Comparison of ENCODE assay signal across 21 mouse cellular contexts in the genomic region with DNA sequence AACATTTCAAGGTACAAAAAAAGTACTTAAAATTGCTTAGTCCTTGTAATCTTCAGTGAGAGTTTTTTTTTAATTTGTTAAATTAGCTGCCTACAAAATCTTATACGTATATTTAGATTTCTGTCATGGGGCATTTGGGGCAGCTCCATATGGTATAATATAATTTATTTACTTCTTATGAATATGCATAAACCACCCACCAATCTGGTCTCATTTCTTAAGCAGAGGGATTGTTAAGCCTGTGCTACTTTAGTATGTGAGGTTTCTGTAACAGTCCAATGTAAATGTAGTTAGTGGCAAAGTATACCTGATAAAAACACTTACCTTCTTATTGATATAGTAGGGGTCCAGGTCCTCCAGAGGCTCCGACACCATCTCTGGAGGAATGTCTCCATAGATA.
DNase-seq lines count a peak whose midpoint lies in the region; ATAC-seq and TF ChIP-seq lines count a peak whose summit lies in the region.
"Had no signal": no experiment of that assay in that cellular context is flagged by ENCODE, and none has a peak within 500 bp of the region (broad histone marks: within the 10 kb centered on the region; RNA-seq: fewer than 3 reads in every experiment).

No protein-coding gene starts in this region.

- DNase-seq in forebrain, postnatal 0 days, result no peak
- DNase-seq in brain, adult 2 months (ENCODE audit: low read depth, low spot score), result peak; percentile 28
- DNase-seq in telencephalon, adult 2 months (ENCODE audit: low read depth, low spot score), result peak; percentile 24
- DNase-seq in lung, postnatal 4 days, result no peak
- DNase-seq: adrenal gland, postnatal 10 days; adrenal gland, postnatal 36 days; cerebellum, adult 11-12 months; cerebellum, adult 8-10 months; cerebellum, postnatal 10 days; cerebellum, postnatal 36 days; gastrocnemius, adult 2 months; gastrocnemius, postnatal 14 days; heart, adult 11 months had no signal

- 95% methylated on average over 2 of the region's 2 CpGs for WGBS in forebrain, embryonic 13.5 days
- 94% methylated on average over 2 of the region's 2 CpGs for WGBS in forebrain, embryonic 12.5 days
- 76% methylated on average over 2 of the region's 2 CpGs for WGBS in forebrain, embryonic 16.5 days
- 70% methylated on average over 2 of the region's 2 CpGs for WGBS in forebrain, postnatal 0 days

- H3K4me3 ChIP-seq in forebrain, embryonic 13.5 days, result no peak overlapping the region
- no peak overlapping the region for H3K4me3 ChIP-seq in forebrain, embryonic 12.5 days (replicated peaks)
- no peak overlapping the region for H3K4me3 ChIP-seq in forebrain, embryonic 16.5 days (replicated peaks; ENCODE audit: low read length)
- no peak overlapping the region for H3K4me3 ChIP-seq in forebrain, postnatal 0 days (ENCODE audit: low read depth, low read length)
- H3K4me3 ChIP-seq: gastrocnemius, adult 2 months; hindbrain, embryonic 12.5 days; hindbrain, embryonic 15.5 days had no signal

- H3K36me3 ChIP-seq in forebrain, embryonic 13.5 days (ENCODE audit: poor library complexity, severe bottlenecking), result no peaks in the 10 kb centered on the region
- no peaks in the 10 kb centered on the region for H3K36me3 ChIP-seq in forebrain, embryonic 12.5 days (replicated peaks)
- no peaks in the 10 kb centered on the region for H3K36me3 ChIP-seq in forebrain, embryonic 16.5 days (ENCODE audit: control insufficient read depth, insufficient read depth)
- no peaks in the 10 kb centered on the region for H3K36me3 ChIP-seq in forebrain, postnatal 0 days (ENCODE audit: insufficient read depth)
- H3K36me3 ChIP-seq: hindbrain, embryonic 12.5 days; hindbrain, embryonic 15.5 days had no signal

- no peaks in the 10 kb centered on the region for H3K4me1 ChIP-seq in forebrain, embryonic 13.5 days
- H3K4me1 ChIP-seq in forebrain, embryonic 12.5 days, result no peaks in the 10 kb centered on the region
- H3K4me1 ChIP-seq in forebrain, embryonic 16.5 days (replicated peaks; ENCODE audit: control insufficient read depth, insufficient read depth, low read length), result no peaks in the 10 kb centered on the region
- H3K4me1 ChIP-seq in forebrain, postnatal 0 days (ENCODE audit: insufficient read depth), result no peaks in the 10 kb centered on the region
- H3K4me1 ChIP-seq: hindbrain, embryonic 12.5 days; hindbrain, embryonic 15.5 days had no signal

- no peak overlapping the region for H3K9ac ChIP-seq in forebrain, embryonic 13.5 days
- H3K9ac ChIP-seq in forebrain, embryonic 12.5 days, result no peak overlapping the region
- no peak overlapping the region for H3K9ac ChIP-seq in forebrain, embryonic 16.5 days (replicated peaks; ENCODE audit: low read depth, low read length)
- H3K9ac ChIP-seq in forebrain, postnatal 0 days, result no peak overlapping the region
- H3K9ac ChIP-seq: hindbrain, embryonic 12.5 days; hindbrain, embryonic 15.5 days had no signal

- H3K27ac ChIP-seq in forebrain, embryonic 13.5 days, result no peak overlapping the region
- no peak overlapping the region for H3K27ac ChIP-seq in forebrain, embryonic 12.5 days
- no peak overlapping the region; the same call in 1 of the 2 replicates for H3K27ac ChIP-seq in forebrain, embryonic 16.5 days (ENCODE audit: low read length)
- H3K27ac ChIP-seq in forebrain, postnatal 0 days (ENCODE audit: low read depth, low read length), result no peak overlapping the region
- H3K27ac ChIP-seq: gastrocnemius, adult 2 months; hindbrain, embryonic 12.5 days; hindbrain, embryonic 15.5 days had no signal

- H3K27me3 ChIP-seq in forebrain, embryonic 13.5 days, result no peaks in the 10 kb centered on the region
- no peaks in the 10 kb centered on the region for H3K27me3 ChIP-seq in forebrain, embryonic 12.5 days
- no peaks in the 10 kb centered on the region for H3K27me3 ChIP-seq in forebrain, embryonic 16.5 days (replicated peaks; ENCODE audit: control insufficient read depth, insufficient read depth, low read length)
- H3K27me3 ChIP-seq in forebrain, postnatal 0 days (ENCODE audit: insufficient read depth, low read length), result no peaks in the 10 kb centered on the region
- H3K27me3 ChIP-seq: hindbrain, embryonic 12.5 days; hindbrain, embryonic 15.5 days had no signal

- ATAC-seq in forebrain, embryonic 13.5 days, result peak; percentile 71; the same call in 1 of the 2 replicates
- ATAC-seq in forebrain, embryonic 12.5 days (ENCODE audit: low FRiP score), result no peak
- ATAC-seq in forebrain, embryonic 16.5 days, result peak; percentile 69
- no peak for ATAC-seq in forebrain, postnatal 0 days
- ATAC-seq: activated CD4-positive, CD25-positive, alpha-beta regulatory T cell, adult 4 months; intestine, postnatal 0 days had no signal

- H3K4me2 ChIP-seq in forebrain, embryonic 13.5 days, result no peak overlapping the region
- H3K4me2 ChIP-seq in forebrain, embryonic 12.5 days, result no peak overlapping the region
- no peak overlapping the region for H3K4me2 ChIP-seq in forebrain, embryonic 16.5 days (ENCODE audit: low read length)
- no peak overlapping the region for H3K4me2 ChIP-seq in forebrain, postnatal 0 days (ENCODE audit: low read depth)
- H3K4me2 ChIP-seq: heart, embryonic 11.5 days; hindbrain, embryonic 12.5 days; hindbrain, embryonic 15.5 days had no signal

- no peak for TF ChIP-seq CTCF in forebrain, postnatal 0 days (IDR thresholded peaks at IDR 0.05; ENCODE audit: low read depth)

- H3K9me3 ChIP-seq in forebrain, embryonic 13.5 days (replicated peaks), result no peaks in the 10 kb centered on the region
- no peaks in the 10 kb centered on the region for H3K9me3 ChIP-seq in forebrain, embryonic 12.5 days
- H3K9me3 ChIP-seq in forebrain, embryonic 16.5 days (ENCODE audit: control insufficient read depth, low read length), result no peaks in the 10 kb centered on the region
- H3K9me3 ChIP-seq in forebrain, postnatal 0 days (ENCODE audit: low read length), result no peaks in the 10 kb centered on the region
- H3K9me3 ChIP-seq: hindbrain, embryonic 12.5 days; hindbrain, embryonic 15.5 days had no signal

Comparison
In these comparisons a context has a peak if more than half of its experiments do, and no peak if none do; other contexts are left out.
1. ATAC-seq: peak in forebrain, embryonic 13.5 days (single experiment) and forebrain, embryonic 16.5 days (single experiment); none in forebrain, embryonic 12.5 days (single experiment) and forebrain, postnatal 0 days (single experiment).
2. DNase-seq: peak in brain, adult 2 months (single experiment) and telencephalon, adult 2 months (single experiment); none in forebrain, postnatal 0 days (single experiment) and lung, postnatal 4 days (0 of 2).